Comparison of ENCODE assay signal across 8 mouse cellular contexts in the genomic region with DNA sequence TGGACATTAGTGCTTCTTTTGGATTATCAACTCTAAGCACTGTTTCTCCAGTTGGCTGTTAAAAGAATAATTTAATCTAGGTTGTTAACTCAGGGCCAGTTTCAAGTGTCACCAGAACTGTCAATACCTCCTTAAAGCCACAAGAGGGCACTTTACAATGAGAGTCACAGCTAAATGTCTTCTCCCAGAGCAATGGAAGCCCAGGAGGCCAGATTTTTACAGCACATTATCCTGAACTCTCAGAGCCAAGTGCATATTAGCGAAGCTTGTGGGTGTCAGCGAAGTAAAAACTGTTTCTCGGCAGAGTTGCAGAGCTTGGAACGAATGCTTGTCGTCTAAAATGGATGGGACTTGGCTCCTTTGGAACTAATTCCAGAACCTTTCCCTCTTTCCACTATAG.
DNase-seq lines count a peak whose midpoint lies in the region; ATAC-seq and TF ChIP-seq lines count a peak whose summit lies in the region.

No protein-coding gene starts in this region.

- peaks cover 19% of the 10 kb centered on the region for H3K4me1 ChIP-seq in hindbrain, embryonic 10.5 days (replicated peaks)
- peaks cover 5% of the 10 kb centered on the region for H3K4me1 ChIP-seq in hindbrain, embryonic 12.5 days
- 0 out of 2 replicates have a peak, but pooled peaks cover 11% of the 10 kb centered on the region for H3K4me1 ChIP-seq in midbrain, embryonic 15.5 days
- H3K4me1 ChIP-seq in thymus, adult 2 months (replicated peaks; ENCODE audit: control insufficient read depth, insufficient read depth, low read length) = no peaks in the 10 kb centered on the region

- no peaks in the 10 kb centered on the region for H3K27me3 ChIP-seq in hindbrain, embryonic 10.5 days (ENCODE audit: insufficient read depth, poor library complexity, severe bottlenecking)
- no peaks in the 10 kb centered on the region for H3K27me3 ChIP-seq in hindbrain, embryonic 12.5 days
- H3K27me3 ChIP-seq in midbrain, embryonic 15.5 days (replicated peaks) = no peaks in the 10 kb centered on the region
- no peaks in the 10 kb centered on the region for H3K27me3 ChIP-seq in thymus, adult 2 months (ENCODE audit: control insufficient read depth, insufficient read depth, low read length)

- no peak overlapping the region for H3K4me2 ChIP-seq in hindbrain, embryonic 12.5 days (replicated peaks)
- no peak overlapping the region for H3K4me2 ChIP-seq in midbrain, embryonic 15.5 days

- no peak overlapping the region for H3K9ac ChIP-seq in hindbrain, embryonic 12.5 days
- H3K9ac ChIP-seq in midbrain, embryonic 15.5 days = no peak overlapping the region

- no peak overlapping the region for H3K4me3 ChIP-seq in hindbrain, embryonic 10.5 days
- no peak overlapping the region for H3K4me3 ChIP-seq in hindbrain, embryonic 12.5 days
- no peak overlapping the region for H3K4me3 ChIP-seq in midbrain, embryonic 15.5 days
- H3K4me3 ChIP-seq in thymus, adult 2 months (ENCODE audit: control insufficient read depth, insufficient read depth, low read length) = no peak overlapping the region

- no peaks in the 10 kb centered on the region for H3K36me3 ChIP-seq in hindbrain, embryonic 10.5 days
- no peaks in the 10 kb centered on the region for H3K36me3 ChIP-seq in hindbrain, embryonic 12.5 days
- H3K36me3 ChIP-seq in midbrain, embryonic 15.5 days (replicated peaks) = no peaks in the 10 kb centered on the region
- H3K36me3 ChIP-seq in thymus, adult 2 months (ENCODE audit: control insufficient read depth, insufficient read depth, low read length) = no peaks in the 10 kb centered on the region

- 59% methylated on average over 5 of the region's 5 CpGs for WGBS in hindbrain, embryonic 10.5 days
- WGBS in hindbrain, embryonic 12.5 days = 56% methylated on average over 5 of the region's 5 CpGs
- 42% methylated on average over 5 of the region's 5 CpGs for WGBS in midbrain, embryonic 15.5 days
- 56% methylated on average over 5 of the region's 5 CpGs for WGBS in thymus, adult 2 months

- H3K27ac ChIP-seq in hindbrain, embryonic 10.5 days = no peak overlapping the region
- H3K27ac ChIP-seq in hindbrain, embryonic 12.5 days = no peak overlapping the region
- no peak overlapping the region for H3K27ac ChIP-seq in midbrain, embryonic 15.5 days
- H3K27ac ChIP-seq in thymus, adult 2 months (ENCODE audit: control insufficient read depth, insufficient read depth, low read length) = no peak overlapping the region

- no peak for TF ChIP-seq POLR2A in thymus, adult 2 months (IDR thresholded peaks at IDR 0.05; ENCODE audit: control insufficient read depth, extremely low read depth, insufficient read depth, low read length, poor library complexity)

- no peak for ATAC-seq in hindbrain, embryonic 12.5 days (ENCODE audit: low FRiP score)
- ATAC-seq in midbrain, embryonic 15.5 days (replicated peaks) = peak; percentile 69; the same call in 1 of the 2 replicates

- peak; percentile 16 for DNase-seq in hindbrain, embryonic 10.5 days (ENCODE audit: low spot score)
- peak; percentile 66 for DNase-seq in Muller cell, postnatal 12 days (ENCODE audit: inconsistent ontology term)
- DNase-seq in cerebellum, postnatal 36 days = peak; percentile 8 to 32
- DNase-seq in induced T-regulatory cell, adult 2 months (ENCODE audit: low read depth) = peak; percentile 5
- no peak for DNase-seq in thymus, adult 2 months
- DNase-seq in MN1 (ENCODE audit: low spot score) = no peak

- no peaks in the 10 kb centered on the region for H3K9me3 ChIP-seq in hindbrain, embryonic 10.5 days
- no peaks in the 10 kb centered on the region for H3K9me3 ChIP-seq in hindbrain, embryonic 12.5 days (replicated peaks)
- no peaks in the 10 kb centered on the region for H3K9me3 ChIP-seq in midbrain, embryonic 15.5 days

- no peak for TF ChIP-seq CTCF in thymus, adult 2 months (IDR thresholded peaks at IDR 0.05; ENCODE audit: borderline replicate concordance, control insufficient read depth, extremely low read depth, insufficient read depth, low read length, poor library complexity)

Comparison
In these comparisons a context has a peak if more than half of its experiments do, and no peak if none do; other contexts are left out.
1. DNase-seq: peak in hindbrain, embryonic 10.5 days (single experiment), Muller cell, postnatal 12 days (single experiment), cerebellum, postnatal 36 days (2 of 2) and induced T-regulatory cell, adult 2 months (single experiment); none in thymus, adult 2 months (single experiment) and MN1 (single experiment).